Mouse (Mus musculus) neural tube, embryonic 11.5 days (tissue): ENCODE measurements around the gene Sult2b1. TPM values are rescaled to one million over a fixed set of nuclear protein-coding genes. Genes with fewer than 3 reads are reported as not detected.

Experiments used
- ATAC-seq: fragments of 200-750 bp; cut with Nextera tagmentation; 2 replicates; pipeline ENCODE4 v1.8.0; 2017; ENCODE audit warnings: moderate number of reproducible peaks, mild to moderate bottlenecking, moderate TSS enrichment, moderate library complexity; ENCODE audit not compliant: insufficient read depth, low FRiP score, low TSS enrichment
- DNase-seq: peaks from one replicate; pipeline ENCODE4 v3.0.0-alpha.2; 2015; ENCODE audit warnings: low spot score
- H3K27ac ChIP-seq: fragments of 300-500 bp; sonication (generic); 2 replicates; pipeline ENCODE4 v1.5.1; 2014; ENCODE audit warnings: low read depth, mild to moderate bottlenecking, low read length
- H3K27me3 ChIP-seq: fragments of 300-500 bp; sonication (generic); 2 replicates; pipeline ENCODE4 v1.6.1; 2014; ENCODE audit warnings: mild to moderate bottlenecking, low read length, mixed read lengths; ENCODE audit not compliant: control insufficient read depth, insufficient read depth
- H3K36me3 ChIP-seq: fragments of 300-500 bp; sonication (generic); 2 replicates; pipeline ENCODE4 v1.6.1; 2014; ENCODE audit warnings: mild to moderate bottlenecking, low read length, moderate library complexity, mixed read lengths; ENCODE audit not compliant: control insufficient read depth, insufficient read depth
- H3K4me1 ChIP-seq: fragments of 300-500 bp; sonication (generic); 2 replicates; pipeline ENCODE4 v1.6.1; 2014; ENCODE audit warnings: low read length, mixed read lengths; ENCODE audit not compliant: control insufficient read depth, insufficient read depth
- H3K4me2 ChIP-seq: fragments of 300-500 bp; sonication (generic); 2 replicates; pipeline ENCODE4 v1.6.1; 2014; ENCODE audit warnings: low read depth, mild to moderate bottlenecking, moderate library complexity
- H3K4me3 ChIP-seq: fragments of 300-500 bp; sonication (generic); 2 replicates; pipeline ENCODE4 v1.5.1; 2014; ENCODE audit warnings: low read depth, low read length
- H3K9ac ChIP-seq: fragments of 300-500 bp; sonication (generic); 2 replicates; pipeline ENCODE4 v1.6.1; 2014; ENCODE audit warnings: mild to moderate bottlenecking, low read length
- H3K9me3 ChIP-seq: fragments of 300-500 bp; sonication (generic); 2 replicates; pipeline ENCODE4 v1.6.1; 2016; ENCODE audit warnings: low read length; ENCODE audit not compliant: control insufficient read depth
- WGBS: fragments of 180-500 bp; shearing (Covaris S2); extraction: QIAGEN DNeasy Blood & Tissue Kit; methylation state at CpG from one replicate; pipeline ENCODE4 v1.1.7; 2014; 5-methylcytosine and 5-hydroxymethylcytosine counted together
- polyA plus RNA-seq: library from polyadenylated mRNA; unstranded; fragments of >200 nt; fragmentation: Nextera tagmentation; extraction: Ambion mirVana; gene quantifications from 2 replicates; pipeline ENCODE4 v1.2.1, GENCODE M21; 2014

Sult2b1 gene
- polyA plus RNA-seq, 1 experiment from 2014 or later: 1.1 TPM

DNA sequence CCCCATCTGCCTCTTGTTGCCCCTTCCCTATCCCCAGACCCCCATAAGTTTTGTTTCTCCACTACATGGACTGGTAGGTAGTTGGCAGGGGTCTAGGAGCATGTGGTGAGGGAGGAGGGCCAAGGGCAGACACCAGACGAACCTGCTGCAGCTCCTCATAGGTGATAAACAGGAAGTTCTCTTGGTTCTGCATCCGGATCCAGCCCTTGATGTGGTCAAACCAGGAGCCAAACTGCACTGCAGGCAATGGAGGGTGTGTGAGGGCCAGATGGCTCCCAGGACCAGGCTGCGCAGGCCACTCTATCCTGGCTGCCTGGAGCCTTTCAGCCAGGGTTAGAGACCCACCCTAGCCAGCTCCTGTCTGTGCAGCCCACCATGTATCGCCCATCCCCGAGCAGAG is 51.0 kb downstream of the Sult2b1 start:
- H3K9ac ChIP-seq: no peak overlapping the region
- H3K9me3 ChIP-seq: no peaks in the 10 kb centered on the region
- no peaks in the 10 kb centered on the region for H3K4me1 ChIP-seq
- no peak overlapping the region for H3K4me2 ChIP-seq
- H3K36me3 ChIP-seq: no peaks in the 10 kb centered on the region
- no peaks in the 10 kb centered on the region for H3K27me3 ChIP-seq
- 84% methylated on average over 5 of the region's 5 CpGs for WGBS
- H3K27ac ChIP-seq: no peak overlapping the region
- H3K4me3 ChIP-seq: no peak overlapping the region
- ATAC-seq (no peak), DNase-seq (no peak)

DNA sequence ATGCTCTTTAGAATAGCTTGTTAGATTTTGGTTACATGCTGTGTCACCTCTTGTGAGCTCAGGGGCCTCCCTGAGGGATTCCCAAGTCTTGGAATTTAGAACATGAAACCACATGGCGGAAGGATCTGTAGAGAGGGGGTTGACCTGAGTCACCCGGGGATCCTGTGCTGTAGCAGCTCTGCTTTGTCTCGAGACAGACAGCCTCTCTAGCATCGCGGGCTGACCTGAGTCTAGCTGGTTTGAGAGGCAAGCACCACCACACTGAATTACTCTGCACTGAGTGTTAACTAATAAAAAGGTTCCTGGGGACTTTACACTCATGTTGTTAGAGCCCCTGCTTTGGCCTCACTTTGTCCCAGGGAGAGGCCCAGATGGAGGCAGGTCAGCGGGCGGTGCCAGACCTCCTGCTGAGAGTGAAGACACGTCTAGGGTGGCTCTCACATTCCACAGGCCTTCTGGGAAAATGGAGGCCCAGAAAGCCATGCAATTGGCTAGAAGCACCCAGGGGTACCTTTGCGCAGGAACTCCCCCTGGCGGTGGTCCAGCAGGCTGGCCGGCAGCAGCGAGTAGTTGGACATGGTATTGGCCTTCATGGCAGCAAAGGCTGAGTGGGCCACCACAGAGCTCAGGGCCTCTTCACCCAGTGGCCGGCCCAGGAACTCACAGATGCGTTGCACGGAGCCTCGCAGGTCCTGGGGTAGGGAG is 53.6 kb downstream of the Sult2b1 start:
- H3K4me1 ChIP-seq: no peaks in the 10 kb centered on the region
- H3K9me3 ChIP-seq: no peaks in the 10 kb centered on the region
- ATAC-seq: no peak
- 18% methylated on average over 16 of the region's 16 CpGs for WGBS
- DNase-seq: peak; percentile 72
- H3K4me3 ChIP-seq: no peak overlapping the region
- no peak overlapping the region for H3K4me2 ChIP-seq
- no peak overlapping the region for H3K9ac ChIP-seq
- H3K27me3 ChIP-seq: no peaks in the 10 kb centered on the region
- no peak overlapping the region for H3K27ac ChIP-seq
- peaks cover 3% of the 10 kb centered on the region; the same call in 1 of the 2 replicates for H3K36me3 ChIP-seq

- H3K4me2 ChIP-seq: no peak overlapping the region
- 89% methylated on average over 3 of the region's 3 CpGs for WGBS
- no peaks in the 10 kb centered on the region for H3K27me3 ChIP-seq
- no peaks in the 10 kb centered on the region for H3K4me1 ChIP-seq
- no peaks in the 10 kb centered on the region for H3K9me3 ChIP-seq
- no peak overlapping the region for H3K4me3 ChIP-seq
- H3K9ac ChIP-seq: no peak overlapping the region
- DNase-seq (no peak), ATAC-seq (no peak)
- no peak overlapping the region for H3K27ac ChIP-seq
- peaks cover 18% of the 10 kb centered on the region for H3K36me3 ChIP-seq
These were observed 56.8 kb downstream of the Sult2b1 start for GRCm38 (mm10) chr7:45727625-45728024.

DNA sequence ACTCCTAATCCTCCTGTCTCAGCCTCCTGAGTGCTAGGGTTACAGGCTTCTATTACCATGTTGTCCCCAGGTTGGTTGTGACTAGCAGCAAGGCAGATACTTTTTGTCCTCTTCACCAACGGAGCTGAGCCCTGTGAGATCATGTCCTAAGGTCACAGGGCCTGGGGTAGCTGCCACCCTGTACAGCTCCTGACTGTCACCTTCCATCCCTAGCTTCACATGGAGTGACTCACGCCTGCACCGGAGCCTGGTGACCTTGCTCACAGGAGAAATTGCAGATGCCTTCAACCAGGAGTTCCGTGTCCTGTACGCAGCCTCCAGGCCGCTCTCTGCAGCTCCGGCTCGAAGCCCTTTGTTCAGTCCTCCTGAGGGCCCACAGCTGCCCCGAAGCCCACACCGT is 58.0 kb downstream of the Sult2b1 start:
- ATAC-seq (no peak), DNase-seq (no peak)
- Histone ChIP-seq H3K9ac (no peak overlapping the region), H3K36me3 (peaks cover 22% of the 10 kb centered on the region), H3K27ac (no peak overlapping the region), H3K4me2 (no peak overlapping the region), H3K27me3 (no peaks in the 10 kb centered on the region), H3K4me1 (no peaks in the 10 kb centered on the region), H3K9me3 (no peaks in the 10 kb centered on the region), H3K4me3 (no peak overlapping the region)
- 92% methylated on average over 10 of the region's 10 CpGs for WGBS

GRCm38 (mm10) chr7:45725713-45726112 is 58.8 kb downstream of the Sult2b1 start, which contains the start of gene Spaca4:
Gene Spaca4 (minus strand): TSS chr7:45725813.
- Histone ChIP-seq H3K27me3 (no peaks in the 10 kb centered on the region), H3K4me3 (no peak within 1 kb of the TSS), H3K4me1 (no peaks in the 10 kb centered on the region), H3K27ac (no peak within 1 kb of the TSS), H3K9ac (no peak within 1 kb of the TSS; the same call in 1 of the 2 replicates), H3K4me2 (no peak within 1 kb of the TSS), H3K9me3 (no peaks in the 10 kb centered on the region), H3K36me3 (peaks cover 26% of the 10 kb centered on the region)
- no peak for DNase-seq
- no peak for ATAC-seq
- 94% methylated on average over 11 of the region's 11 CpGs for WGBS

GRCm38 (mm10) chr7:45725151-45725550 is 59.3 kb downstream of the Sult2b1 start:
- Histone ChIP-seq H3K9ac (no peak overlapping the region; the same call in 1 of the 2 replicates), H3K36me3 (peaks cover 27% of the 10 kb centered on the region), H3K27ac (no peak overlapping the region), H3K4me2 (no peak overlapping the region), H3K4me1 (no peaks in the 10 kb centered on the region), H3K4me3 (no peak overlapping the region), H3K27me3 (no peaks in the 10 kb centered on the region), H3K9me3 (no peaks in the 10 kb centered on the region)
- ATAC-seq (no peak), DNase-seq (no peak)
- 92% methylated on average over 9 of the region's 9 CpGs for WGBS

GRCm38 (mm10) chr7:45723781-45724180 is 60.7 kb downstream of the Sult2b1 start:
- no peak for DNase-seq
- H3K27ac ChIP-seq: no peak overlapping the region
- no peaks in the 10 kb centered on the region for H3K27me3 ChIP-seq
- H3K9me3 ChIP-seq: no peaks in the 10 kb centered on the region
- ATAC-seq: no peak
- H3K4me1 ChIP-seq: peaks cover 6% of the 10 kb centered on the region
- H3K9ac ChIP-seq: no peak overlapping the region
- H3K4me2 ChIP-seq: no peak overlapping the region
- 95% methylated on average over 14 of the region's 14 CpGs for WGBS
- H3K36me3 ChIP-seq: peaks cover 34% of the 10 kb centered on the region
- H3K4me3 ChIP-seq: no peak overlapping the region

DNA sequence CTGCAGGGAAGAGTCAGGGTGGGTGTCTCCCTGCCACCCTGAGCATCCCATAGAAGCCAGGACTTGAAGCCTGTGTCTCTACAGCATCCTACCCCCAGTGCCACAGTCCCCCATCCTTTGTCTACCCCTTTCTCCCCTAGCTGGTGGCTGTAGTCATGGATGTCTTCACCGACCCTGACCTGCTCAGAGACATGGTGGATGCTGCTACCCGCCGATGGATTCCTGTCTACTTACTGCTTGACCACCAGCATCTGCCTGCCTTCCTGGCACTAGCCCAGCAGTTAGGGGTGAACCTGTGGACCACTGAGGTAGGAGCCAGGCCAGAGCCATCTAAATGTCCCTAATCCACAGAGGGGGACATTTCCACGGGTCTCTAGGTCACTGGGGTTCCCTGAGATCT is 61.2 kb downstream of the Sult2b1 start:
- Histone ChIP-seq H3K4me3 (no peak overlapping the region), H3K36me3 (peaks cover 34% of the 10 kb centered on the region), H3K9ac (no peak overlapping the region), H3K27ac (no peak overlapping the region), H3K4me1 (peaks cover 8% of the 10 kb centered on the region), H3K4me2 (no peak overlapping the region), H3K9me3 (no peaks in the 10 kb centered on the region), H3K27me3 (no peaks in the 10 kb centered on the region)
- ATAC-seq (no peak), DNase-seq (no peak)
- 94% methylated on average over 4 of the region's 4 CpGs for WGBS

GRCm38 (mm10) chr7:45722348-45722713 is 62.1 kb downstream of the Sult2b1 start:
- 0 out of 2 replicates have a peak overlapping the region, but pooled peaks have one; percentile 2 for H3K4me3 ChIP-seq
- no peak overlapping the region for H3K27ac ChIP-seq
- peaks cover 8% of the 10 kb centered on the region for H3K4me1 ChIP-seq
- H3K36me3 ChIP-seq: peaks cover 34% of the 10 kb centered on the region
- ATAC-seq: no peak
- no peak overlapping the region for H3K9ac ChIP-seq
- H3K4me2 ChIP-seq: no peak overlapping the region
- 79% methylated on average over 13 of the region's 13 CpGs for WGBS
- no peak for DNase-seq
- no peaks in the 10 kb centered on the region for H3K27me3 ChIP-seq
- no peaks in the 10 kb centered on the region for H3K9me3 ChIP-seq
